Mouse (Mus musculus) stomach, embryonic 14.5 days (tissue): ENCODE data around the gene Tmc2. TPM values are rescaled to one million over a fixed set of nuclear protein-coding genes. Genes with fewer than 3 reads are reported as not detected.
A peak's percentile ranks its signal among the peaks of the same experiment; 100 is the strongest.

ENCODE experiments used
- ATAC-seq: fragments of 200-750 bp; cut with Nextera tagmentation; 2 replicates; pipeline ENCODE4 v1.8.0; 2017; ENCODE audit warnings: low read depth, moderate TSS enrichment; ENCODE audit not compliant: insufficient number of reproducible peaks, insufficient read depth, low FRiP score
- H3K27ac ChIP-seq: fragments of 300-500 bp; sonication (generic); 2 replicates; pipeline ENCODE4 v1.5.1; 2014; ENCODE audit warnings: mild to moderate bottlenecking, low read length, moderate library complexity, mixed read lengths
- H3K27me3 ChIP-seq: fragments of 300-500 bp; sonication (generic); 2 replicates; pipeline ENCODE4 v1.6.1; 2014; ENCODE audit warnings: low read length, control low read depth, mixed read lengths; ENCODE audit not compliant: control insufficient read depth, insufficient read depth
- H3K36me3 ChIP-seq: fragments of 300-500 bp; sonication (generic); 2 replicates; pipeline ENCODE4 v1.6.1; 2014; ENCODE audit warnings: mild to moderate bottlenecking, control low read depth, low read length, moderate library complexity, mixed read lengths; ENCODE audit not compliant: control insufficient read depth, insufficient read depth
- H3K4me1 ChIP-seq: fragments of 300-500 bp; sonication (generic); 2 replicates; pipeline ENCODE4 v1.6.1; 2014; ENCODE audit warnings: low read length, control low read depth, mixed read lengths; ENCODE audit not compliant: control insufficient read depth, insufficient read depth
- H3K4me2 ChIP-seq: fragments of 300-500 bp; sonication (generic); replicated peaks from 2 replicates; pipeline ENCODE4 v1.6.1; 2014; ENCODE audit warnings: low read depth, low read length, control low read depth
- H3K4me3 ChIP-seq: fragments of 300-500 bp; sonication (generic); 2 replicates; pipeline ENCODE4 v1.5.1; 2014; ENCODE audit warnings: low read depth, low read length, control low read depth
- H3K9ac ChIP-seq: fragments of 300-500 bp; sonication (generic); replicated peaks from 2 replicates; pipeline ENCODE4 v1.6.1; 2014; ENCODE audit warnings: low read depth, mild to moderate bottlenecking, control low read depth, low read length, moderate library complexity, mixed read lengths
- H3K9me3 ChIP-seq: fragments of 300-500 bp; sonication (generic); 2 replicates; pipeline ENCODE4 v1.6.1; 2016; ENCODE audit warnings: low read depth, low read length, control low read depth; ENCODE audit not compliant: control insufficient read depth
- WGBS: fragments of 180-500 bp; shearing (Covaris S2); extraction: QIAGEN DNeasy Blood & Tissue Kit; methylation state at CpG from one replicate; pipeline ENCODE4 v1.1.7; 2014; 5-methylcytosine and 5-hydroxymethylcytosine counted together
- polyA plus RNA-seq: library from polyadenylated mRNA; unstranded; fragments of >200 nt; fragmentation: Nextera tagmentation; extraction: Ambion mirVana; gene quantifications from 2 replicates; pipeline ENCODE4 v1.2.1, GENCODE M21; 2014

Tmc2 gene
- polyA plus RNA-seq, 1 experiment from 2014 or later, result not detected

DNA sequence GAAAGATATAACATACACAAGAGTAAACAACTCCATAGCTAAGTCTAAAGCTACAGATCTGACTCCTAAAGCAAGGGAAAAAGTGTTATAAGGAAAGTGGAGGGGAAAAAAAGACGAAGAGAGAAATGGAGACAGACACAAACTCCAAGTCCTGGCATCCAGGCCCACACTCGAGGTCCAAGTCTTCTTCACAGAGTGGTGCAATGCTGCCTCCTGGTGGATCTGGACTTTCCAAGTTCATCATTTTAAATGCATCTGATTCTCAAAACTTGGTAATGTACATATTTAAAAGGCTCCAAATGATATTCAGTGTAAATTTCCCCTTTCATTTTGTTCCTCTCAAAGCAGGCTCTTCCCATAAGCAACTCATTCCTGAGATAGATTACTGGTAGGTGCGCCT lies 27.1 kb upstream of the Tmc2 start:
- H3K4me3 ChIP-seq, result no peak overlapping the region
- no peaks in the 10 kb centered on the region for H3K4me1 ChIP-seq
- H3K36me3 ChIP-seq, result peaks cover 47% of the 10 kb centered on the region
- no peak overlapping the region for H3K27ac ChIP-seq
- 45% methylated on average over 3 of the region's 3 CpGs for WGBS
- no peak overlapping the region for H3K4me2 ChIP-seq
- no peak overlapping the region for H3K9ac ChIP-seq
- H3K9me3 ChIP-seq, result no peaks in the 10 kb centered on the region
- H3K27me3 ChIP-seq, result no peaks in the 10 kb centered on the region
- no peak for ATAC-seq

- Histone ChIP-seq H3K4me2 (no peak overlapping the region), H3K9me3 (no peaks in the 10 kb centered on the region), H3K4me3 (no peak overlapping the region), H3K27me3 (no peaks in the 10 kb centered on the region), H3K27ac (no peak overlapping the region), H3K36me3 (peaks cover 77% of the 10 kb centered on the region), H3K4me1 (peaks cover under 1% of the 10 kb centered on the region; the same call in 1 of the 2 replicates), H3K9ac (no peak overlapping the region)
- WGBS, result 86% methylated on average over 2 of the region's 2 CpGs
- no peak for ATAC-seq
These were observed 23.3 kb upstream of the Tmc2 start for GRCm38 (mm10) chr2:130171674-130172073.

GRCm38 (mm10) chr2:130176820-130177219 lies 18.2 kb upstream of the Tmc2 start:
- no peak overlapping the region for H3K27ac ChIP-seq
- ATAC-seq, result no peak
- H3K9ac ChIP-seq, result no peak overlapping the region
- H3K9me3 ChIP-seq, result no peaks in the 10 kb centered on the region
- peak overlapping the region; percentile 88 for H3K4me2 ChIP-seq
- H3K4me3 ChIP-seq, result peak overlapping the region; percentile 97; the same call in 1 of the 2 replicates
- H3K4me1 ChIP-seq, result peaks cover 11% of the 10 kb centered on the region; the same call in 1 of the 2 replicates
- no peaks in the 10 kb centered on the region for H3K27me3 ChIP-seq
- H3K36me3 ChIP-seq, result peaks cover 51% of the 10 kb centered on the region
- 70% methylated on average over 8 of the region's 8 CpGs for WGBS

DNA sequence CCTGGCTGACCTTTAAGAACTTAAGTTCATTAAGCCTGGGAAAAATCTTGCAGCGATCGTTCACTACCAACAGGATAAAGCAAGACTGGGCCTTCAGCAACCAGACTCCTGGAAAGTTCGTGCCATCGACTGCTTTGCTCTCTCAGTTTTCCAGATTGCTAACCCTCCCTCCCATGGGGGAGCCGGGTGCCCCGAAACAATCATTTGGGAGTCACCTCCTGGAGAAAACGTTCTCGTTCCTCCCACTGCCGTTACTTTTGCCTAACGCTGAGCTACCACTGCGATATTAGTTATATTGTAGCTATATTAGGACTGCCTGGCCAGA lies 16.7 kb upstream of the Tmc2 start:
- Histone ChIP-seq H3K36me3 (peaks cover 35% of the 10 kb centered on the region), H3K4me3 (peak overlapping the region; percentile 97), H3K4me2 (peak overlapping the region; percentile 88), H3K9me3 (no peaks in the 10 kb centered on the region), H3K4me1 (peaks cover 11% of the 10 kb centered on the region; the same call in 1 of the 2 replicates), H3K27ac (peak overlapping the region; percentile 94), H3K27me3 (no peaks in the 10 kb centered on the region), H3K9ac (peak overlapping the region; percentile 100)
- under 1% methylated on average over 11 of the region's 11 CpGs for WGBS
- no peak for ATAC-seq

DNA sequence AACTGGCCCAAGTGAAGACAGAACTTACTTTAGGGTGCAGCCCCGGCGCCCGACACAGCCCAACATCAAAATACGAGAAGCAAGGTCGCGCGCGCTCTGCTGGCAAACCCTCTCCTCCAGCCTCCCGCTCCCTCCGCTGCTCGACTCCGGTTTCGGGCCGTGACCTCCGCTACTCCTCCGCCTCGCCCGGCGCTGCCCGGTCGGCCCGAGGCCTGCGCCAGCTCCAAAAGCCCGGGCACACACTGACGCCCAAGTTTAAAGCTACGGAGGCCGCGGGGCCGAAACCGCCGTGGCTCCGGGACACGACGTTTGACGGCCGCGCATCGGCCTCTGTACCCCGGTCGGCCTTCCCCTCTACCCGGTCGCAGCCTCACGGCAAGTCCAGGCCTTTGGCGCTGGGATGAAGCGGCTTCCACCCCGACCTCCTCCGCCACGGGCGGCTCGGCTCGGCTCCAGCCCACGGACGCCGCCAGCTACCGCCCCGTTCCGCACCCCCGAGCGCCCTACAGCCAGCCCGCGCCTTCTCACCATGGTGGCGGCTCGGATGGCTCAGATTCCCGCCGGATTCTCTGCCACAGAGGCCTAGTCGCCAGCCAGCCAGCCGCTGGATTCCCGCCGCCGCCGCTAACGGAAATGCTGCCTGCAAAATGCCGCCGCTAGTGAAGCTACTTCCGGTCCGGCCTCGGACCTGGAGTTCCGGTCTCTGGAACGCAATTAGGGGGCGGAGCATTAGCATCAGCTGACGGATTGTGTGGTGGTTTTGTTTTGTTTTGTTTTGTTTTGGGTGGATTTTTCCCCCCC lies 16.1 kb upstream of the Tmc2 start, which contains the start of gene Snrpb:
Gene Snrpb (minus strand): TSS at position 698 of the 801 bp plus-strand sequence.
- H3K4me1 ChIP-seq, result peaks cover 11% of the 10 kb centered on the region; the same call in 1 of the 2 replicates
- no peaks in the 10 kb centered on the region for H3K27me3 ChIP-seq
- H3K27ac ChIP-seq, result peak within 1 kb of the TSS; percentile 94
- peak; percentile 91 for ATAC-seq
- H3K36me3 ChIP-seq, result peaks cover 30% of the 10 kb centered on the region
- under 1% methylated on average over 81 of the region's 81 CpGs for whole genome bisulfite sequencing
- peak within 1 kb of the TSS; percentile 88 for H3K4me2 ChIP-seq
- H3K9ac ChIP-seq, result peak within 1 kb of the TSS; percentile 100
- H3K4me3 ChIP-seq, result peak within 1 kb of the TSS; percentile 97
- no peaks in the 10 kb centered on the region for H3K9me3 ChIP-seq

GRCm38 (mm10) chr2:130179507-130180019 lies 15.4 kb upstream of the Tmc2 start:
- Histone ChIP-seq H3K4me1 (peaks cover 11% of the 10 kb centered on the region; the same call in 1 of the 2 replicates), H3K4me3 (peak overlapping the region; percentile 97), H3K27me3 (no peaks in the 10 kb centered on the region), H3K4me2 (peak overlapping the region; percentile 73), H3K9me3 (no peaks in the 10 kb centered on the region), H3K9ac (peak overlapping the region; percentile 52), H3K27ac (peak overlapping the region; percentile 59; the same call in 1 of the 2 replicates), H3K36me3 (peaks cover 23% of the 10 kb centered on the region)
- under 1% methylated on average over 15 of the region's 15 CpGs for WGBS
- peak; percentile 69; the same call in 1 of the 2 replicates for ATAC-seq

- ATAC-seq, result no peak
- H3K9ac ChIP-seq, result no peak overlapping the region
- H3K27me3 ChIP-seq, result no peaks in the 10 kb centered on the region
- H3K27ac ChIP-seq, result no peak overlapping the region
- WGBS, result 87% methylated on average over 12 of the region's 12 CpGs
- H3K4me2 ChIP-seq, result no peak overlapping the region
- H3K4me1 ChIP-seq, result no peaks in the 10 kb centered on the region
- no peaks in the 10 kb centered on the region; the same call in 1 of the 2 replicates for H3K9me3 ChIP-seq
- H3K4me3 ChIP-seq, result no peak overlapping the region
- no peaks in the 10 kb centered on the region for H3K36me3 ChIP-seq
These were observed 6.6 kb upstream of the Tmc2 start for GRCm38 (mm10) chr2:130188391-130188790.

GRCm38 (mm10) chr2:130200961-130201360 lies 6.0 kb downstream of the Tmc2 start:
- no peak for ATAC-seq
- Histone ChIP-seq H3K9me3 (no peaks in the 10 kb centered on the region; the same call in 1 of the 2 replicates), H3K4me1 (no peaks in the 10 kb centered on the region), H3K27me3 (no peaks in the 10 kb centered on the region), H3K36me3 (no peaks in the 10 kb centered on the region), H3K27ac (no peak overlapping the region), H3K9ac (no peak overlapping the region), H3K4me3 (no peak overlapping the region), H3K4me2 (no peak overlapping the region)
- WGBS, result 83% methylated on average over 5 of the region's 5 CpGs
